Comparison of ENCODE assay signal across 26 mouse cellular contexts in genomic region chr12:107850591-107850990, GRCm38 (mm10).
"Had no signal": no experiment of that assay in that cellular context is flagged by ENCODE, and none has a peak within 500 bp of the region (broad histone marks: within the 10 kb centered on the region; RNA-seq: fewer than 3 reads in every experiment).

No protein-coding gene starts in this region.

- H3K36me3 ChIP-seq: heart, embryonic 13.5 days; heart, embryonic 15.5 days; hindbrain, embryonic 13.5 days; hindbrain, embryonic 15.5 days; kidney, embryonic 15.5 days; limb, embryonic 13.5 days; limb, embryonic 15.5 days; liver, embryonic 12.5 days had no signal

- ATAC-seq: hindbrain, postnatal 0 days; intestine, embryonic 16.5 days; liver, embryonic 12.5 days had no signal

- H3K4me2 ChIP-seq: heart, embryonic 11.5 days; heart, embryonic 13.5 days; heart, embryonic 15.5 days; hindbrain, embryonic 13.5 days; hindbrain, embryonic 15.5 days; kidney, embryonic 15.5 days; limb, embryonic 13.5 days; limb, embryonic 15.5 days; liver, embryonic 12.5 days had no signal

- DNase-seq: gastrocnemius, postnatal 14 days; gastrocnemius, postnatal 36 days; heart, adult 18-20 months; heart, postnatal 14 days; heart, postnatal 36 days; kidney, adult 11 months; kidney, adult 2 months; kidney, adult 9 months; kidney, postnatal 14 days; kidney, postnatal 36 days; layer of hippocampus, adult 9-11 months; layer of hippocampus, postnatal 36 days; left cerebral cortex, postnatal 4 days had no signal

- H3K9me3 ChIP-seq: heart, embryonic 13.5 days; heart, embryonic 15.5 days; hindbrain, embryonic 13.5 days; hindbrain, embryonic 15.5 days; kidney, embryonic 15.5 days; limb, embryonic 13.5 days; limb, embryonic 15.5 days; liver, embryonic 12.5 days had no signal

- H3K4me1 ChIP-seq: heart, embryonic 13.5 days; heart, embryonic 15.5 days; hindbrain, embryonic 13.5 days; hindbrain, embryonic 15.5 days; kidney, embryonic 15.5 days; liver, embryonic 12.5 days had no signal

- H3K27me3 ChIP-seq: heart, embryonic 13.5 days; heart, embryonic 15.5 days; hindbrain, embryonic 13.5 days; hindbrain, embryonic 15.5 days; kidney, embryonic 15.5 days; limb, embryonic 13.5 days; limb, embryonic 15.5 days; liver, embryonic 12.5 days had no signal

- H3K9ac ChIP-seq: heart, embryonic 13.5 days; heart, embryonic 15.5 days; hindbrain, embryonic 13.5 days; hindbrain, embryonic 15.5 days; kidney, embryonic 15.5 days; limb, embryonic 13.5 days; limb, embryonic 15.5 days; liver, embryonic 12.5 days; liver, embryonic 14.5 days had no signal

- H3K4me3 ChIP-seq: heart, embryonic 13.5 days; heart, embryonic 15.5 days; hindbrain, embryonic 13.5 days; hindbrain, embryonic 15.5 days; kidney, embryonic 15.5 days; limb, embryonic 13.5 days; limb, embryonic 15.5 days; liver, embryonic 12.5 days had no signal

- H3K27ac ChIP-seq: heart, embryonic 13.5 days; heart, embryonic 15.5 days; hindbrain, embryonic 13.5 days; hindbrain, embryonic 15.5 days; hindbrain, postnatal 0 days; kidney, embryonic 15.5 days; kidney, postnatal 0 days; limb, embryonic 13.5 days; limb, embryonic 15.5 days; liver, embryonic 12.5 days; liver, embryonic 14.5 days had no signal
